ENCODE assay signal across 18 mouse cellular contexts in the genomic region with DNA sequence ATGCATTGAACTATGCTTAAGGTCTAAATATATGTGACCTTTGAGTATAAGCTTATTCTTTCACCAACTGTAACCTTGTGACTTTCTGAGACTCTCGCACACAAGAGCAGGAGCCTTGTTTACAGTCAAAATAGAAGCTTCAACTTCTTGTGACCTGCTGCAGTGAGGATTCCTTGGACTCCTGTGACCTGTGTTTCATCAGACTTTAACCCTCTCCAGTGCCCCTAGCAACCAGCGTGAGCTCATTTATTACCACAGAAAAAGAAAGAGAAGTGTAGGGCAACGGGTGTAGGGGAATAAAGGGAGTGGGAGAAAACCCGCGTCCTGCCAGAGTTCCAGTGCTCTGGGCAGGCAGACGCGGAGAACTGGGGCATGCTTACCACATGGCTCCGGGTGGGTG. TPM values are rescaled to one million over a fixed set of nuclear protein-coding genes. Genes with fewer than 3 reads are reported as not detected.
DNase-seq lines count a peak whose midpoint lies in the region; ATAC-seq and TF ChIP-seq lines count a peak whose summit lies in the region.
"Had no signal": no experiment of that assay in that cellular context is flagged by ENCODE, and none has a peak within 500 bp of the region (broad histone marks: within the 10 kb centered on the region; RNA-seq: fewer than 3 reads in every experiment).

No protein-coding gene starts in this region.

- no peaks in the 10 kb centered on the region for H3K9me3 ChIP-seq in heart, embryonic 10.5 days
- no peaks in the 10 kb centered on the region for H3K9me3 ChIP-seq in intestine, postnatal 0 days (ENCODE audit: control insufficient read depth)
- H3K9me3 ChIP-seq: hindbrain, embryonic 13.5 days; midbrain, embryonic 10.5 days had no signal

- no peak for TF ChIP-seq CTCF in testis, adult 2 months (IDR thresholded peaks at IDR 0.05; ENCODE audit: control insufficient read depth, insufficient read depth, insufficient replicate concordance, low read depth, low read length)
- TF ChIP-seq CTCF in intestine, postnatal 0 days (IDR thresholded peaks at IDR 0.05; ENCODE audit: low read depth): no peak

- H3K4me2 ChIP-seq in intestine, postnatal 0 days (replicated peaks; ENCODE audit: low read depth): peak overlapping the region; percentile 31
- H3K4me2 ChIP-seq: hindbrain, embryonic 13.5 days had no signal

- H3K4me1 ChIP-seq in heart, embryonic 10.5 days: peaks cover 18% of the 10 kb centered on the region; the same call in 1 of the 2 replicates
- H3K4me1 ChIP-seq in testis, adult 2 months (ENCODE audit: control insufficient read depth, insufficient read depth, low read length): peaks cover 3% of the 10 kb centered on the region; the same call in 1 of the 2 replicates
- no peaks in the 10 kb centered on the region for H3K4me1 ChIP-seq in intestine, postnatal 0 days (replicated peaks; ENCODE audit: control insufficient read depth, insufficient read depth, low read length)

- intact Hi-C loops in heart, postnatal 14 days (cut with DNase I): no loop called here

- H3K27me3 ChIP-seq in heart, embryonic 10.5 days (ENCODE audit: insufficient read depth, poor library complexity, severe bottlenecking): no peaks in the 10 kb centered on the region
- no peaks in the 10 kb centered on the region for H3K27me3 ChIP-seq in testis, adult 2 months (ENCODE audit: control insufficient read depth, insufficient read depth, low read length)
- H3K27me3 ChIP-seq in intestine, postnatal 0 days (replicated peaks; ENCODE audit: control insufficient read depth, insufficient read depth, low read length): no peaks in the 10 kb centered on the region
- H3K27me3 ChIP-seq: CH12.LX; hindbrain, embryonic 13.5 days had no signal

- no peak; the same call in 1 of the 2 replicates for ATAC-seq in intestine, postnatal 0 days

- H3K36me3 ChIP-seq in heart, embryonic 10.5 days: no peaks in the 10 kb centered on the region
- H3K36me3 ChIP-seq in testis, adult 2 months (ENCODE audit: control insufficient read depth, insufficient read depth, low read length): no peaks in the 10 kb centered on the region
- H3K36me3 ChIP-seq in intestine, postnatal 0 days (ENCODE audit: control insufficient read depth, insufficient read depth): no peaks in the 10 kb centered on the region
- H3K36me3 ChIP-seq: hindbrain, embryonic 13.5 days; midbrain, embryonic 10.5 days had no signal

- no peak overlapping the region for H3K9ac ChIP-seq in intestine, postnatal 0 days (ENCODE audit: low read depth, low read length)
- H3K9ac ChIP-seq: hindbrain, embryonic 13.5 days had no signal

- no peak for DNase-seq in heart, embryonic 10.5 days (ENCODE audit: low spot score)
- DNase-seq in heart, postnatal 14 days: no peak
- no peak for DNase-seq in testis, postnatal 10 days (ENCODE audit: low spot score)
- DNase-seq in left cerebral cortex, adult 11 months (ENCODE audit: low spot score): no peak
- no peak for DNase-seq in layer of hippocampus, adult 18-20 months (ENCODE audit: low spot score in 2 of 2)
- no peak for DNase-seq in heart, adult 8-10 months (ENCODE audit: low spot score)
- DNase-seq: adrenal gland, postnatal 25 days; cerebellum, postnatal 10 days; liver; lung, adult 18-20 months; lung, postnatal 36 days; thymus, postnatal 25 days had no signal

- no peak overlapping the region for H3K4me3 ChIP-seq in heart, embryonic 10.5 days
- peak overlapping the region; percentile 68 for H3K4me3 ChIP-seq in testis, adult 2 months (ENCODE audit: control insufficient read depth, low read depth, low read length)
- no peak overlapping the region for H3K4me3 ChIP-seq in intestine, postnatal 0 days (ENCODE audit: low read depth, low read length)
- H3K4me3 ChIP-seq: hindbrain, embryonic 13.5 days; midbrain, embryonic 10.5 days had no signal

- TF ChIP-seq POLR2A in testis, adult 2 months (IDR thresholded peaks at IDR 0.05; ENCODE audit: control insufficient read depth, low read depth, low read length): no peak

- 60% methylated on average over 8 of the region's 8 CpGs for WGBS in heart, embryonic 10.5 days
- WGBS in intestine, postnatal 0 days: 32% methylated on average over 8 of the region's 8 CpGs

- peak overlapping the region; percentile 36 for H3K27ac ChIP-seq in heart, embryonic 10.5 days
- H3K27ac ChIP-seq in testis, adult 2 months (ENCODE audit: control insufficient read depth, insufficient read depth, low read depth, low read length): no peak overlapping the region
- H3K27ac ChIP-seq in intestine, postnatal 0 days (ENCODE audit: low read depth, low read length): no peak overlapping the region
- H3K27ac ChIP-seq: hindbrain, embryonic 13.5 days; midbrain, embryonic 10.5 days had no signal

RNA-seq across cellular contexts. Expression of gene Ptgfr, which starts 52.3 kb away (rescaled TPM):
- polyA plus RNA-seq in heart, embryonic 10.5 days (2016; fragmentation: Nextera tagmentation; extraction: Ambion mirVana): 1.1 and 1.2 TPM in 2 replicates
- 1 to 10 TPM; 1.3 to 3.1 TPM for total RNA-seq in heart, postnatal 14 days (2021)
- 0.04 TPM in 2 replicates for polyA plus RNA-seq in testis, adult 2 months (2012; rRNA removed)
- polyA plus RNA-seq in intestine, postnatal 0 days (2015; fragmentation: Nextera tagmentation; extraction: Ambion mirVana): 0.22 and 0.29 TPM in 2 replicates
- total RNA-seq in layer of hippocampus, adult 18-20 months (2021): under 1 TPM; 0.36 to 0.47 TPM
- total RNA-seq in heart, adult 8-10 months (2022): 1 to 10 TPM; 2.4 to 6.7 (median 3.9) TPM
- total RNA-seq: adrenal gland, postnatal 25 days; CH12.LX; monocyte, adult 5-6 weeks had no signal
